Mouse (Mus musculus) 3134 (cell line): ENCODE data around the gene Gm8857.
"Not testable (repeated sequence)": the region's sequence is repeated elsewhere in the genome, so short reads cannot be mapped to it uniquely, and the experiment has no call there.

Experiments used
- DNase-seq: peaks from one replicate; pipeline ENCODE4 v3.0.0-alpha.2; 2011; ENCODE audit warnings: low spot score; ENCODE audit not compliant: insufficient read length; ENCODE audit errors: extremely low read depth

Gm8857 gene

GRCm38 (mm10) chr5:10947505-10947904 is at the start of gene Gm8857, which contains the start of gene Gm8871:
Gm8857 (plus strand) TSS chr5:10947807.
Gm8871 (plus strand) TSS chr5:10947805.
- DNase-seq: not testable (repeated sequence)

- not testable (repeated sequence) for DNase-seq
Observed at GRCm38 (mm10) chr5:10953512-10953911, 5.9 kb downstream of the Gm8857 start.

DNA sequence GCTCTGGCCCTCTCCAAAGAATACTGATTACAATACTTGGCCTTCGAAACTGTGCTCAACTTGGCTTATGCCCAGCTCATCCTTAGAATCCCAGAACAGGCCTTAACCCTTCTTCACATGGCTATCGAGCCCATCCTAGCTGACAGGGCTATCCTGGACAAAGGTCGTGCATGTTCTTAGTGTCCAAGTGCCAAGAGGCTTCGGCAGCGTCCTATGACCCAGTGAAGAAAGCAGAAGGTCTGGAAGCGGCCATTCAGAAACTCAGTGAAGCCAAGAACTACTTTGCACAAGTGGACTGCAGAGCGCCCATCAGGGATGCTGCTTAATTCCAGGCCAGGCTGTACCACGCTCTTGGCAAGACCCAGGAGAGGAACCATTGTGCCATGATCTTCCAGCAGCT is 10.4 kb downstream of the Gm8857 start:
- not testable (repeated sequence) for DNase-seq
